ENCODE assay signal across 26 mouse cellular contexts in genomic region chr3:27909016-27909415, GRCm38 (mm10). TPM values are rescaled to one million over a fixed set of nuclear protein-coding genes. Genes with fewer than 3 reads are reported as not detected.
DNase-seq lines count a peak whose midpoint lies in the region; TF ChIP-seq lines count a peak whose summit lies in the region.
"Had no signal": no experiment of that assay in that cellular context is flagged by ENCODE, and none has a peak within 500 bp of the region (broad histone marks: within the 10 kb centered on the region; RNA-seq: fewer than 3 reads in every experiment).

No protein-coding gene starts in this region.

- WGBS in heart, adult 2 months, result 81% methylated on average over 3 of the region's 3 CpGs
- WGBS in liver, adult 2 months, result 84% methylated on average over 3 of the region's 3 CpGs

- TF ChIP-seq POLR2A in heart, adult 2 months (IDR thresholded peaks at IDR 0.05; ENCODE audit: insufficient read depth, low read depth, low read length), result no peak
- no peak for TF ChIP-seq POLR2A in liver, adult 2 months (IDR thresholded peaks at IDR 0.05; ENCODE audit: extremely low read depth, insufficient read depth, low read length)

- TF ChIP-seq CTCF in gastrocnemius, adult 2 months (IDR thresholded peaks at IDR 0.05), result no peak
- TF ChIP-seq CTCF in heart, adult 2 months (IDR thresholded peaks at IDR 0.05), result no peak
- TF ChIP-seq CTCF in liver, adult 2 months (IDR thresholded peaks at IDR 0.05; ENCODE audit: low read depth, low read length), result no peak

- no peak for DNase-seq in gastrocnemius, adult 2 months
- no peak for DNase-seq in gastrocnemius, postnatal 4 days (ENCODE audit: low spot score in 2 of 2)
- no peak for DNase-seq in heart, adult 2 months
- no peak for DNase-seq in heart, postnatal 4 days
- DNase-seq in liver, adult 2 months (ENCODE audit: extremely low read depth, low read depth, low spot score), result no peak
- DNase-seq in liver, result no peak
- DNase-seq: adrenal gland, adult 8-10 months; adrenal gland, postnatal 14 days; adrenal gland, postnatal 36 days; B cell, adult 2 months; cerebellum, adult 11-12 months; cerebellum, adult 2 months; cerebellum, adult 9-10 months; cerebellum, postnatal 10 days; cerebellum, postnatal 25 days had no signal

- H3K4me1 ChIP-seq in heart, adult 2 months (ENCODE audit: control insufficient read depth, insufficient read depth, low read length), result peaks cover 8% of the 10 kb centered on the region
- peaks cover 15% of the 10 kb centered on the region for H3K4me1 ChIP-seq in liver, adult 2 months (ENCODE audit: control insufficient read depth, insufficient read depth, low read length)
- H3K4me1 ChIP-seq: embryonic facial prominence, embryonic 12.5 days; forebrain, embryonic 15.5 days had no signal

- no peak overlapping the region for H3K9ac ChIP-seq in heart, adult 2 months (ENCODE audit: low read depth, low read length)
- no peak overlapping the region for H3K9ac ChIP-seq in liver, adult 2 months (ENCODE audit: low read depth, low read length)
- H3K9ac ChIP-seq: embryonic facial prominence, embryonic 12.5 days; forebrain, embryonic 13.5 days; forebrain, embryonic 15.5 days had no signal

- H3K27me3 ChIP-seq in heart, adult 2 months (ENCODE audit: control insufficient read depth, insufficient read depth, low read length), result no peaks in the 10 kb centered on the region
- no peaks in the 10 kb centered on the region for H3K27me3 ChIP-seq in liver, adult 2 months (ENCODE audit: control insufficient read depth, insufficient read depth, low read length)
- H3K27me3 ChIP-seq: CH12.LX; embryonic facial prominence, embryonic 12.5 days; forebrain, embryonic 13.5 days; forebrain, embryonic 15.5 days; Patski had no signal

- H3K79me2 ChIP-seq in heart, adult 2 months (replicated peaks; ENCODE audit: control insufficient read depth, insufficient read depth, low read length), result no peaks in the 10 kb centered on the region
- no peaks in the 10 kb centered on the region for H3K79me2 ChIP-seq in liver, adult 2 months (ENCODE audit: control insufficient read depth, insufficient read depth, low read length)

- no peak overlapping the region for H3K4me3 ChIP-seq in gastrocnemius, adult 2 months
- no peak overlapping the region for H3K4me3 ChIP-seq in heart, adult 2 months
- no peak overlapping the region for H3K4me3 ChIP-seq in liver, adult 2 months (ENCODE audit: insufficient read depth, low read depth, low read length)
- H3K4me3 ChIP-seq: embryonic facial prominence, embryonic 10.5 days; embryonic facial prominence, embryonic 12.5 days; forebrain, embryonic 13.5 days; forebrain, embryonic 15.5 days had no signal

- intact Hi-C loops in gastrocnemius, adult 2 months (cut with DNase I), result no loop called here
- intact Hi-C loops in heart, adult 2 months (cut with DNase I), result no loop called here

- H3K27ac ChIP-seq in gastrocnemius, adult 2 months, result peak overlapping the region; percentile 57; the same call in 1 of the 2 replicates
- peak overlapping the region; percentile 36; the same call in 1 of the 2 replicates for H3K27ac ChIP-seq in heart, adult 2 months
- 0 out of 2 replicates have a peak overlapping the region, but pooled peaks have one; percentile 16 for H3K27ac ChIP-seq in liver, adult 2 months (replicated peaks; ENCODE audit: insufficient read depth, low read depth, low read length)
- H3K27ac ChIP-seq: embryonic facial prominence, embryonic 10.5 days; embryonic facial prominence, embryonic 12.5 days; forebrain, embryonic 13.5 days; forebrain, embryonic 15.5 days had no signal

- no peak for TF ChIP-seq EP300 in heart, adult 2 months (IDR thresholded peaks at IDR 0.05; ENCODE audit: insufficient read depth, low read depth, low read length)

- no peaks in the 10 kb centered on the region for H3K36me3 ChIP-seq in heart, adult 2 months (ENCODE audit: control insufficient read depth, insufficient read depth, low read length)
- H3K36me3 ChIP-seq in liver, adult 2 months (ENCODE audit: control insufficient read depth, insufficient read depth, low read length), result no peaks in the 10 kb centered on the region
- H3K36me3 ChIP-seq: embryonic facial prominence, embryonic 10.5 days; embryonic facial prominence, embryonic 12.5 days; forebrain, embryonic 15.5 days; G1E had no signal

RNA-seq across cellular contexts. Expression of gene Tmem212, which starts 12.8 kb away (rescaled TPM):
- total RNA-seq in gastrocnemius, adult 2 months (2021), result not detected
- not detected for total RNA-seq in gastrocnemius, postnatal 4 days (2021)
- not detected for total RNA-seq in heart, adult 2 months (2021)
- polyA plus RNA-seq in heart, adult 2 months (2012; rRNA removed), result 4.9 TPM in 1 of 2 replicates, not detected in the other
- not detected for total RNA-seq in heart, postnatal 4 days (2021)
- not detected in 2 replicates for total RNA-seq in liver, adult 2 months (2014; rRNA removed)
- not detected in 2 replicates for polyA plus RNA-seq in liver, adult 2 months (2012; rRNA removed)
- total RNA-seq: adrenal gland, adult 18-20 months; adrenal gland, adult 8-10 months; adrenal gland, postnatal 14 days; adrenal gland, postnatal 36 days; CH12.LX; G1E had no signal
- polyA plus RNA-seq: activated CD4-positive, CD25-positive, alpha-beta regulatory T cell, adult 4 months; CD4-positive, CD25-positive, alpha-beta regulatory T cell, adult 4 months; embryonic facial prominence, embryonic 10.5 days; embryonic facial prominence, embryonic 12.5 days; forebrain, embryonic 11.5 days; forebrain, embryonic 13.5 days; forebrain, embryonic 15.5 days; G1E had no signal

RNA-seq across cellular contexts. Expression of gene Pld1, which starts 29.5 kb away (rescaled TPM):
- 1 to 10 TPM; 4.6 to 6.1 TPM for total RNA-seq in gastrocnemius, adult 2 months (2021)
- total RNA-seq in gastrocnemius, postnatal 4 days (2021), result 10 to 100 TPM; 13.9 to 14.7 TPM
- 10 to 100 TPM; 11.4 to 11.8 TPM for total RNA-seq in heart, adult 2 months (2021)
- polyA plus RNA-seq in heart, adult 2 months (2012; rRNA removed), result 4.0 and 6.0 TPM in 2 replicates
- total RNA-seq in heart, postnatal 4 days (2021), result 10 to 100 TPM; 13.3 to 14.3 TPM
- total RNA-seq in liver, adult 2 months (2014; rRNA removed), result 8.4 and 11.3 TPM in 2 replicates
- 1.7 and 1.9 TPM in 2 replicates for polyA plus RNA-seq in liver, adult 2 months (2012; rRNA removed)
- total RNA-seq: CH12.LX had no signal
- polyA plus RNA-seq: G1E had no signal
